Mouse (Mus musculus) liver, adult 2 months (tissue): Measurements from ENCODE around the gene Rcbtb2. TPM values are rescaled to one million over a fixed set of nuclear protein-coding genes. Genes with fewer than 3 reads are reported as not detected.
A peak's percentile ranks its signal among the peaks of the same experiment; 100 is the strongest.
"Not testable (repeated sequence)": the region's sequence is repeated elsewhere in the genome, so short reads cannot be mapped to it uniquely, and the experiment has no call there.

Experiments used
- DNase-seq: peaks from one replicate; pipeline ENCODE4 v3.0.0-alpha.2; 2011; ENCODE audit warnings: low read depth, low spot score; ENCODE audit errors: extremely low read depth
- H3K27ac ChIP-seq: fragments of 200-500 bp; replicated peaks from 2 replicates; pipeline ENCODE4 v1.5.1; 2012; ENCODE audit warnings: low read depth, mild to moderate bottlenecking, control low read depth, inconsistent platforms, low read length; ENCODE audit not compliant: insufficient read depth
- H3K27me3 ChIP-seq: fragments of 200-500 bp; 2 replicates; pipeline ENCODE4 v1.6.1; 2012; ENCODE audit warnings: mild to moderate bottlenecking, moderate library complexity, low read length, inconsistent platforms; ENCODE audit not compliant: control insufficient read depth, insufficient read depth
- H3K36me3 ChIP-seq: fragments of 200-500 bp; 2 replicates; pipeline ENCODE4 v1.6.1; 2012; ENCODE audit warnings: low read length, inconsistent platforms; ENCODE audit not compliant: control insufficient read depth, insufficient read depth
- H3K4me1 ChIP-seq: fragments of 200-500 bp; 2 replicates; pipeline ENCODE4 v1.6.1; 2011; ENCODE audit warnings: low read length; ENCODE audit not compliant: control insufficient read depth, insufficient read depth
- H3K4me3 ChIP-seq: fragments of 200-500 bp; 2 replicates; pipeline ENCODE4 v1.5.1; 2011; ENCODE audit warnings: low read depth, mild to moderate bottlenecking, control low read depth, low read length, moderate library complexity; ENCODE audit not compliant: insufficient read depth
- H3K79me2 ChIP-seq: fragments of 200-500 bp; 2 replicates; pipeline ENCODE4 v1.6.1; 2012; ENCODE audit warnings: inconsistent platforms, mild to moderate bottlenecking, low read length, moderate library complexity; ENCODE audit not compliant: control insufficient read depth, insufficient read depth
- H3K9ac ChIP-seq: fragments of 200-500 bp; 2 replicates; pipeline ENCODE4 v1.6.1; 2012; ENCODE audit warnings: low read depth, mild to moderate bottlenecking, control low read depth, inconsistent platforms, low read length
- CTCF ChIP-seq: fragments of 200-500 bp; IDR thresholded peaks from 2 replicates; pipeline ENCODE4 v1.5.1; 2011; ENCODE audit warnings: low read depth, low read length, control low read depth
- POLR2A ChIP-seq: fragments of 200-500 bp; IDR thresholded peaks from 2 replicates; pipeline ENCODE4 v1.6.1; 2011; ENCODE audit warnings: low read length, control low read depth; ENCODE audit not compliant: insufficient read depth; ENCODE audit errors: extremely low read depth
- WGBS: fragments of 180-500 bp; shearing (Covaris S2); methylation state at CpG from one replicate; pipeline ENCODE4 v1.1.7; 2018; 5-methylcytosine and 5-hydroxymethylcytosine counted together
- polyA plus RNA-seq: library from polyadenylated mRNA; depleted of rRNA; stranded (reverse); fragments of >200 nt; gene quantifications from 2 replicates; pipeline ENCODE4 v1.2.3, GENCODE M21; 2012
- total RNA-seq: library from RNA; depleted of rRNA; stranded (reverse); fragments of >200 nt; gene quantifications from 2 replicates; pipeline ENCODE4 v1.2.3, GENCODE M21; 2014

Gene Rcbtb2
- total and polyA plus RNA-seq, 2 experiments = 26.0 to 32.6 TPM

DNA sequence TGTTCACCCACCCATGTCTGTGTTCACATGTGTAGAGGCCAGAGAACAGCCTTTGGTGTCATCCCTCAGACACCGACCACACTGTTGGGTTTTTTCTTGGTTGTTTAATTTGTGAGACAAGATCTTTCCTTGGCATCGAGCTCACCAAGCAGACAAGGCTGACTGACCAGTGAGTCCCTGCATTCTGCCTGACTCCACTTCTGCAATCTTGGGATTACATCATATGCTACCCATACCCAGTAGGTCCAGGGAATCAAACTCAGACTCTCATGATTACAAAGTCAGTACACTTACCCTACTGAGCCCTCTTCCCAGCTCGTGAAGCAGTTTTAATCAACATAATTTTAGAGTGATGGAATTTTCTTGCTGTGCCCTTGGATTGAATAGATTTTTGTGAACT is 30.0 kb upstream of the Rcbtb2 start:
- no peaks in the 10 kb centered on the region for H3K27me3 ChIP-seq
- H3K4me1 ChIP-seq = no peaks in the 10 kb centered on the region
- H3K9ac ChIP-seq = no peak overlapping the region
- H3K79me2 ChIP-seq = no peaks in the 10 kb centered on the region
- H3K27ac ChIP-seq = no peak overlapping the region
- H3K4me3 ChIP-seq = no peak overlapping the region
- TF ChIP-seq POLR2A (no peak), CTCF (no peak)
- no peaks in the 10 kb centered on the region for H3K36me3 ChIP-seq
- 83% methylated on average over 3 of the region's 3 CpGs for WGBS
- DNase-seq = no peak

DNA sequence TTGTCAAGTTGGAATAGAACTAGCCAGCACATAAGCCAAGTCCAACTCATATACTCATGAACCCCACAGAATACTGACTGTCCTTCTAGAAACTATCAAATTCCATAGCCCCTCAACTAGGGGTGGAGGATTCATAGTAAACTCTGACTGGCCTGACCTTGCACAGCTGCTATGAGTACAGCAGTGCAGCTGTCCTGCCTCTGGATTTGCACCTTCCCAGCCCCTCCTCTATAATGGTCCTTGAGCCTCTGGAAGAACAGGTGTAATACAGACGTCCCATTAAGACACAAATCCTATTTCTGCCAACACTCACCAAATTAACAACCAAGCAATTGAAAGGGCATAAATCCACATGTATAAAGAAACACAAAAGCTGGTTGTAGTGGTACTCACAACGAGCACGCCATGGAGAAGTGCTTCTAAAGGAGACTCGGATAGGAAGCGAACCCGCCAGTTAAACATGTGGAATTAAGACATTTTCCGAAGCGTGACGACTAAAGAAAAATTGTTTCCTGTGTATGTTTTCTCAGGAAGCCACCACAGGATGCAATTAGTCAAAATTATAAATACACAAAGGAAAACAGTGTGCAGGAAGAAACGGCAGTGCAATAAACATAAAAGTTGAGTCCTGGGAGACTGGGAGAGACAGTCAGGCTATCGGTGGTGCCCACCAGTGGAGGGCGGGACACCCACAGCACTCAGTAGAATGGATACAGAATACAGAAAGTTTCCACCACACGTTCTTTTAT is 27.9 kb upstream of the Rcbtb2 start:
- TF ChIP-seq CTCF (no peak), POLR2A (no peak)
- H3K9ac ChIP-seq = no peak overlapping the region
- H3K4me1 ChIP-seq = no peaks in the 10 kb centered on the region
- WGBS = 71% methylated on average over 13 of the region's 13 CpGs
- DNase-seq = no peak
- no peaks in the 10 kb centered on the region for H3K27me3 ChIP-seq
- H3K79me2 ChIP-seq = no peaks in the 10 kb centered on the region
- no peak overlapping the region for H3K4me3 ChIP-seq
- H3K36me3 ChIP-seq = no peaks in the 10 kb centered on the region
- 0 out of 2 replicates have a peak overlapping the region, but pooled peaks have one; percentile 18 for H3K27ac ChIP-seq

DNA sequence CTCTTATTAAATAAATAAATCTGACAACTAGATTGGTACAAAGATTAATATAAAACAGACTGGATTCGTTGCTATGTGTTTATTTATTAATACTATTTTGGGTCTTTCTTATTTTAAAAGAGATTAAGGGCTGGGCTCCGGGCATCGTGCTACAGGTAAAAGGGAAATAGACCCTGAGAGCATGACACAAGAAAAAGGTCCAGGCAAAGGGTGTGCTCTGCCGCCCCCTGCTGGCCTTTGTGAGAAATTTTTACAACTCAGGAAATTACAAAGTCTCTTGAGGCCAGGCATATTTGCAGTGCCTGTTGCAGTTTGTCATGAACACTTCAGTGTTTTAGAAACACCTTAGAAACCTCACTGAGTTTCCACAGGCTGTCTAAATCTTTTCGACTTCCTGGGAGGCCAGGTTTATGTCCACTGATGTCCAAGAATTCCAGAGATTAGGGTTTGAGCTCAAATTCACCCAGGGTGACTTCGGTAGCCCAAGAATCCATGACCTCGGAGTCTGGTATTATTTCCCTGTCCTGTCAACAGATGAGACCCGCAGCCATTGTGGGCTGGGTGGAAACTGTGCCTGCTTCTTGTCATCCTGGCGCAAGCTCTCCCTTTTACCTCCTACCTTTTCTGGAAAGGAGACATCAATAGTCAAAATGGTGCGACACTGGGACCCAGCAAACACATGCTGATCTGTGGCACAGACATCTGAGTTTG is 24.0 kb upstream of the Rcbtb2 start:
- no peaks in the 10 kb centered on the region for H3K4me1 ChIP-seq
- H3K9ac ChIP-seq = no peak overlapping the region
- peak; percentile 40 for DNase-seq
- no peak overlapping the region for H3K27ac ChIP-seq
- no peaks in the 10 kb centered on the region for H3K79me2 ChIP-seq
- no peak overlapping the region for H3K4me3 ChIP-seq
- WGBS = 40% methylated on average over 10 of the region's 10 CpGs
- H3K27me3 ChIP-seq = no peaks in the 10 kb centered on the region
- no peaks in the 10 kb centered on the region for H3K36me3 ChIP-seq
- TF ChIP-seq POLR2A (no peak), CTCF (peak; percentile 86)

DNA sequence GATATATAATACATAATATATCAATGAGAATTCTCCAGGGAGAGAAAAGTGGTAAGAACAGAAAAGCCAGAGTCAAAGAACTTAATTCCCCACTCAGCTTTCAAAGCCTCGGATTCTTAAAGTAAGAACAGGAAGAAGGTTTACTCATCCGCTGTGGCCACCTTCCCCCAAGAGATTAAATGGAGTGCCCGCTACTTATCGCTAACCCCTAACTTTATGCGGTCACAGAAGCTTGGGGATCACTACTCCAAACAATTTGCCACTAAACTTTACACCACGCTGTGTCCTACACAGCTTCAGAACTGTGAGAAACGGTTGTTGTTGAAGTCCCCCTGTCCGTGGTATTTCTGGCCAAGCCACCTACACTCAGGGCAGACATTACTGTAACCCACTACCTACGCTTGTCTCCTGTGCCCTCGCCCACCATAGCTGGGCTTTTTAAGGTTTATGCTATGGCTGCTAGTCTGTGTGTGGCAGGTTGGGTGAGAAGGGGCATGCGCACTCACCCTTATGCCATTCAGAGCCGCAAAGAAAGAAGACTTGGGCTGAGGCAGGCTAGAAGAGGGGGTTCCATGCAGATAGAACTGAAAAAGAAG is 20.5 kb upstream of the Rcbtb2 start:
- Histone ChIP-seq H3K4me1 (peaks cover 2% of the 10 kb centered on the region; the same call in 1 of the 2 replicates), H3K27ac (no peak overlapping the region), H3K9ac (no peak overlapping the region), H3K79me2 (no peaks in the 10 kb centered on the region), H3K36me3 (no peaks in the 10 kb centered on the region), H3K27me3 (no peaks in the 10 kb centered on the region), H3K4me3 (no peak overlapping the region)
- WGBS = 67% methylated on average over 12 of the region's 12 CpGs
- no peak for TF ChIP-seq POLR2A
- TF ChIP-seq CTCF = no peak
- no peak for DNase-seq

DNA sequence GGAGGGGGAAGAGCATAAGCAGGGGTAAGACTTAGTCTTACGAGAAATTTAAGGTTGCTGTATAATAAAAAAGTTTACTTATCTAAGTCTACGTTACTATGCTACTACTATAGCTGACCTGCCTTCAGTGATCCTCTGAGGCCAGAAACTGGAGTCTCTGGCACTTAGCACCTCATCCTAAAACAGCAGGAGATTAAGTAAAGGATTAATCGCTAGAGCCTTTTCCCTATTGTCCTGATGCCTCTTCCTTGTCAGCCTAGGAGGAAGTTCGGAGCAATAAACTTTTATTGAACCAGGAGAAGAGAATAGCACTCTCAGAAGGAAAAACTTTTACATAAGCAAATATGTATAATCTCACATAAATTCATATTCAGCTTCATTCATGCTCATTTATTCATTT is 19.9 kb upstream of the Rcbtb2 start:
- not testable (repeated sequence) for DNase-seq, H3K4me1 ChIP-seq, H3K27ac ChIP-seq, H3K9ac ChIP-seq, H3K4me3 ChIP-seq, H3K27me3 ChIP-seq, H3K36me3 ChIP-seq, H3K79me2 ChIP-seq
- 62% methylated on average over 4 of the region's 4 CpGs for WGBS
